Mouse (Mus musculus) kidney, postnatal 0 days (tissue): ENCODE measurements around the gene Gm49601. TPM values are rescaled to one million over a fixed set of nuclear protein-coding genes. Genes with fewer than 3 reads are reported as not detected.

ENCODE experiments used
- ATAC-seq: fragments of 200-750 bp; cut with Nextera tagmentation; replicated peaks from 2 replicates; pipeline ENCODE4 v1.8.0; 2017; ENCODE audit warnings: low read depth, moderate number of reproducible peaks, moderate TSS enrichment, moderate library complexity; ENCODE audit not compliant: low FRiP score
- DNase-seq: peaks from one replicate; pipeline ENCODE4 v3.0.0-alpha.2; 2016; ENCODE audit warnings: low spot score
- H3K27ac ChIP-seq: fragments of 300-500 bp; sonication (generic); 2 replicates; pipeline ENCODE4 v1.5.1; 2014; ENCODE audit warnings: mild to moderate bottlenecking
- H3K27me3 ChIP-seq: fragments of 300-500 bp; sonication (generic); 2 replicates; pipeline ENCODE4 v1.6.1; 2014; ENCODE audit warnings: low read length, mixed read lengths; ENCODE audit not compliant: insufficient read depth
- H3K36me3 ChIP-seq: fragments of 300-500 bp; sonication (generic); 2 replicates; pipeline ENCODE4 v1.6.1; 2014; ENCODE audit warnings: low read length, mixed read lengths; ENCODE audit not compliant: insufficient read depth
- H3K4me1 ChIP-seq: fragments of 300-500 bp; sonication (generic); replicated peaks from 2 replicates; pipeline ENCODE4 v1.6.1; 2014; ENCODE audit warnings: antibody characterized with exemption, low read length, mixed read lengths; ENCODE audit not compliant: insufficient read depth
- H3K4me2 ChIP-seq: fragments of 300-500 bp; sonication (generic); 2 replicates; pipeline ENCODE4 v1.6.1; 2014; ENCODE audit warnings: mild to moderate bottlenecking, low read length, moderate library complexity, mixed read lengths
- H3K4me3 ChIP-seq: fragments of 300-500 bp; sonication (generic); replicated peaks from 2 replicates; pipeline ENCODE4 v1.5.1; 2014; ENCODE audit warnings: low read depth, low read length
- H3K9ac ChIP-seq: fragments of 300-500 bp; sonication (generic); 2 replicates; pipeline ENCODE4 v1.6.1; 2014; ENCODE audit warnings: low read depth, low read length
- H3K9me3 ChIP-seq: fragments of 300-500 bp; sonication (generic); replicated peaks from 2 replicates; pipeline ENCODE4 v1.6.1; 2016; ENCODE audit warnings: low read length, inconsistent platforms, mixed read lengths
- CTCF ChIP-seq: IDR thresholded peaks from 2 replicates; pipeline ENCODE4 v1.5.1; 2016; ENCODE audit warnings: antibody characterized with exemption, low read depth, mild to moderate bottlenecking, moderate library complexity
- WGBS: fragments of 180-500 bp; shearing (Covaris S2); extraction: QIAGEN DNeasy Blood & Tissue Kit; methylation state at CpG from one replicate; pipeline ENCODE4 v1.1.7; 2014; 5-methylcytosine and 5-hydroxymethylcytosine counted together
- polyA plus RNA-seq: library from polyadenylated mRNA; unstranded; fragments of >200 nt; fragmentation: Nextera tagmentation; extraction: Ambion mirVana; gene quantifications from 2 replicates; pipeline ENCODE4 v1.2.1, GENCODE M21; 2015

Gene Gm49601
- polyA plus RNA-seq, 1 experiment from 2014 or later: 1.3 TPM

DNA sequence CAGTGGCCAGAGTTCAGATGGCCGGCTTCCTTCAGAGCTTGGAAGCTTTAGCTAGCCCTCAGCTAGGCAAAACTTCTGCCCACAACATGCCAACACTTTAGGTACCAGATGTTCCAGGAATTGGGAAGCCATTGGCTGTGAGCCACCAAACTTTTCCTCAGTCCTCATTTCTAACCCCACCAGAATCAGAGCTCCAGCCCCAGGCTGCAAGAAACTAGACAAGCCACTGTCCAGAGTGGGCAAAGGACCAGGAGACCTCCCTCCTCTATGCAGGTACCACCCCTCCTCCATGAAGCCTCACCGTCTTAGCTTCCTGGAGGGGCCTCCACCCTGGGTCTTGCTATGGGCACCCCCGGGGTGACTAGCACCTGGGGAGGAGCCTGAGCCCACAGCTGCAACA lies 936 bp upstream of the Gm49601 start:
- Histone ChIP-seq H3K4me2 (peak overlapping the region; percentile 72; the same call in 1 of the 2 replicates), H3K27me3 (peaks cover 34% of the 10 kb centered on the region)
- 60% methylated on average over 3 of the region's 3 CpGs for WGBS

DNA sequence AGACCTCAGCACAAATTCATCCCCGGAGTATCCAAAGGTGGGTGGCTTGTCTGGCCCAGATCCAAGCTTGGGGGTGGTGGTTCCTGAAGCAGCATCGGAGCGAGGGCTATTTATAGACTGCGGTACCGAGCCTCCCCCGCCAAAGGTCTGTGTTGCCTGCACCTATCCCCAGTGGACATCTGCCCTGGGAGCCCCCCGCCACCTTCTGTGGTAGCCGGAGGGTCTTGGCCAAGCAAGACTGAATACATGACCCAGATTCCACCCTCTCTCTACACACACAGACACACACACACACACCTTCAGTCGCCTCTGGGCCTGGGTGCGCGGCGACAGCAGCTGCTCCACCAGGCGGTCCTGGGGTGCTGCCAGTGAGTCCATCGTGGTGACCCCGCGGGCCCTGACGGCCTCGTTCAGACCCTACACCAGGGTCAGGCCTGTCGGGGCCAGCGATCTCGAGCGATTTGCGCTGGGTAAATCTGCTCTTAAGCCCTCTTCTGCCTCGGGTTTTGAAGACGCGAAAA lies 376 bp downstream of the Gm49601 start:
- H3K9me3 ChIP-seq: no peaks in the 10 kb centered on the region
- ATAC-seq (no peak), DNase-seq (no peak)
- WGBS: 10% methylated on average over 26 of the region's 26 CpGs
- H3K4me3 ChIP-seq: peak overlapping the region; percentile 38
- peaks cover 47% of the 10 kb centered on the region for H3K27me3 ChIP-seq
- peak overlapping the region; percentile 72 for H3K4me2 ChIP-seq
- peak overlapping the region; percentile 52 for H3K9ac ChIP-seq
- peaks cover 13% of the 10 kb centered on the region; the same call in 1 of the 2 replicates for H3K4me1 ChIP-seq
- TF ChIP-seq CTCF: no peak
- H3K27ac ChIP-seq: no peak overlapping the region
- no peaks in the 10 kb centered on the region for H3K36me3 ChIP-seq

More for the DNA sequence above, 936 bp upstream of the Gm49601 start:
- Histone ChIP-seq H3K36me3 (no peaks in the 10 kb centered on the region), H3K4me1 (peaks cover 13% of the 10 kb centered on the region; the same call in 1 of the 2 replicates), H3K27ac (no peak overlapping the region), H3K9ac (no peak overlapping the region), H3K4me3 (no peak overlapping the region), H3K9me3 (no peaks in the 10 kb centered on the region)
- TF ChIP-seq CTCF: no peak
- DNase-seq (no peak), ATAC-seq (no peak)

DNA sequence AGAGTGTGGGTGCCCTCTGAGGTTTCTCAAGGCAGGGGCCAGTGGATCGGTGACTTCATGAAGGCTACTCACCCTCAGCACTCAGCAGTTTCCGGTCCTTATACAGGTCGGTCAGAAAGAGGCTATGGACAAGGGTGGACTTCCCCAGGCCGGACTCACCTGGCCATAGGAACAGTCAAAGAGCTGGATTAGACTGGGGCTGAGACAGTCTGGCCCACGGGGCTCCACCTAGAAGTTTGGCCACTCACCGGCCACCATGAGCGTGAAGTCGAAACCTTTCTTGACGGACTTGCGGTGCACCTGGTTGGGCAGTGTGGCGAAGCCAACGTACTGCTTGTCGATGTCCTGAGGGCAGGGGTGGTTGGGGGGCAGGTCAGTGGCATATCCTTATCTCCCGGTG lies 1.1 kb downstream of the Gm49601 start:
- H3K27me3 ChIP-seq: peaks cover 55% of the 10 kb centered on the region
- H3K9me3 ChIP-seq: no peaks in the 10 kb centered on the region
- no peaks in the 10 kb centered on the region for H3K36me3 ChIP-seq
- no peak overlapping the region for H3K27ac ChIP-seq
- no peak for TF ChIP-seq CTCF
- ATAC-seq (no peak), DNase-seq (no peak)
- WGBS: 55% methylated on average over 14 of the region's 14 CpGs
- H3K9ac ChIP-seq: no peak overlapping the region
- no peak overlapping the region for H3K4me3 ChIP-seq
- H3K4me1 ChIP-seq: peaks cover 13% of the 10 kb centered on the region; the same call in 1 of the 2 replicates
- H3K4me2 ChIP-seq: no peak overlapping the region

DNA sequence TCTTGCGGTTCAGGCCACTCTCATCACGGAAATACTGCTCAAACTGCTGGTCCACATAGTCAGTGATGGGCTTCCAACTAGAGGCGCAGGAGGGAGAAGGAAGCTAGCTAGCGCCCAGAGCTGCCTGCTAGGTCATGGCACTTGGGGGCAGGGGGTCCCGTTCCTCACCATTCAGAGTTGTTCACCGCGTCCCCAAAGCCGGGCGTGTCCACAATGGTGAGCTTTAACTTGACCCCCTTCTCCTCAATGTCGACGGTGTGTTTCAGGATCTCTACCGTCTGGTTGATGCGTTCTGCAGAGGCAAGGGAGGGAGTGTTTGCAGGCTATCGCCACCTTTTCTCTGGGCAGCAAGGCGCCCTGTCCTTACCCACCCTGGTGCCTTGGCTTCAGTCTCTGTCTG lies 1.6 kb downstream of the Gm49601 start:
- peaks cover 13% of the 10 kb centered on the region; the same call in 1 of the 2 replicates for H3K4me1 ChIP-seq
- H3K4me2 ChIP-seq: no peak overlapping the region
- WGBS: 58% methylated on average over 15 of the region's 15 CpGs
- no peak overlapping the region for H3K27ac ChIP-seq
- ATAC-seq (no peak), DNase-seq (no peak)
- H3K9me3 ChIP-seq: no peaks in the 10 kb centered on the region
- no peaks in the 10 kb centered on the region for H3K36me3 ChIP-seq
- H3K9ac ChIP-seq: no peak overlapping the region
- no peak overlapping the region for H3K4me3 ChIP-seq
- no peak for TF ChIP-seq CTCF
- H3K27me3 ChIP-seq: peaks cover 60% of the 10 kb centered on the region

DNA sequence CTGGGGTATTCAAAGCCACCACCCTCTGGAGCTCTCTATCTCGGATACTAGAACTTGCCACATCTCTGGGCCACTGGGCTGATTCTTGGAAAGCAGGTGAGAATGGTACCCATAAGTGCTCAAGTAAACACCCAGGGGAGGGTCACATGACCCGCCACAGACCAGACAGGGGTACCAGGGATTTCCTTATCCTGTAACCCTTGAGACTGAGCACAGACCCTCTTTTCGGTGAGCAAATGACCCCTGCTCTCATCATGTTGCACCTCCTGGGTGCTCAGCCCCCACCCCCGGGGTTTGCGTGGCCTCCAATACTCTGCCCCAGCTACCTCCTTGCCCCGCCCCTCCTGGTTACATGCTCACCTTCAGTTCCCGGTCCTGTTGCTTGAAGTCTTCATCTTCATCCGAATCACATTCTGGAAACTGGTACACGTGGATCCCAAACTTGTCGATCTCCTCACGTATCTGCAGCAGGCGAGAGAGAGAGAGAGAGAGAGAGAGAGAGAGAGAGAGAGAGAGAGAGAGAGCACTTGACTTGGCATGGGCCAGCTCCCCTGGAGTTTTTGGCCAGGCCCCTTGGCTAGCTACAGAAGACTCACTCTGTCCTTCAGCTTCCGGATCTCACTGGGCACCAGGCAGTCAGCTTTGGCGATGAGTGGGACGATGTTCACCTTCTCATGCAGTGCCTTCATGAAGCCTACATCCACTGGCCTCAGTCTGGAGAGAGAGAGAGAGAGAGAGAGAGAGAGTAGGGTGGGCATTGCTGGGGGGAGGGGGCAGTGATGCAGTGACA lies 2.3 kb downstream of the Gm49601 start:
- DNase-seq: no peak
- Histone ChIP-seq H3K4me1 (peaks cover 8% of the 10 kb centered on the region; the same call in 1 of the 2 replicates), H3K4me3 (no peak overlapping the region), H3K27ac (no peak overlapping the region), H3K36me3 (no peaks in the 10 kb centered on the region), H3K9me3 (no peaks in the 10 kb centered on the region), H3K27me3 (peaks cover 67% of the 10 kb centered on the region), H3K4me2 (no peak overlapping the region), H3K9ac (no peak overlapping the region)
- WGBS: 64% methylated on average over 15 of the region's 15 CpGs
- ATAC-seq: no peak
- no peak for TF ChIP-seq CTCF

DNA sequence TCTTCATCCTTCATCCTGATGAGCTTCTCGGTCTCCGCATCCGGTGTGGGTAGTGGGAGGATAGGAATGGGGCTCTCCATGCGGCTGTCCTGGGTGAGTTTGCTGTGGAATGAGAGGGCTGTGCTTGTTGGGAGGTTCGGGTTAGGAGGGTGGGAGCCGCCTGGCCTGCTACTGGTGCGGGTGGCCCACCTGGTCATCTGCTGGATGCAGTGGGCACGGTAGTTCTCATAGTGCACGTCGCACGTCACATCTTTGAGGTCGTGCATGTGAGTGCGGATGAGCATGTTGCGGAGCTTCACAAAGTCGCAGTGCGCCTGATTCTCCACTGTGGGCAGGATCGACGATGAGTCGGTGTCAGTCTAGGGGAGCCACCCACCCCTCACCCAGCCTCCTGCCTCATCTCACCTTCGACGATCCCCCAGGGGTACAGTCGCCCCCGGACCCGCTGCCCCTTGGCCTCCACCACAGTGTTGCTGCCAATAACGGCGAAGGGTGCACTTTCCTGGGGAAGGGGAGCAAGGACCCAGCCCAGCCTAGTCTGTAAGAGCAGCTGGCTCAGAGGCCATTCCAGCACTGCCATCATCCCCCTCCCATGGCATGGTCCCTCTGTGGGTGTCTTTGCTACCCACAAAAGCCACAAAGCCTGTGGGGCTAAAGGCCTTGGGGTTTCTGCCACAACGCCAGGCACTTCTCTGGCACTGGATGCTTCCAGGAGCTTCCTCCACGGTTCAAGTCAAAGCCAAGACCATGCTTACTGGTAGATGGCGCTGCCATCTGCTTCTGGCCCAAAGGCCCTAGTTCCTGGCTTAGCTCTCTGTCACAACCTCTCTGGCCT lies 3.1 kb downstream of the Gm49601 start:
- Histone ChIP-seq H3K27me3 (peaks cover 74% of the 10 kb centered on the region), H3K4me3 (no peak overlapping the region), H3K4me2 (no peak overlapping the region), H3K9ac (no peak overlapping the region), H3K9me3 (no peaks in the 10 kb centered on the region), H3K27ac (no peak overlapping the region), H3K36me3 (no peaks in the 10 kb centered on the region), H3K4me1 (peaks cover 8% of the 10 kb centered on the region; the same call in 1 of the 2 replicates)
- WGBS: 54% methylated on average over 29 of the region's 29 CpGs
- ATAC-seq: no peak
- DNase-seq: no peak
- TF ChIP-seq CTCF: peak; percentile 15; the same call in 1 of the 2 replicates
